Mouse (Mus musculus): ENCODE data around the gene Ints7.

Ints7 gene

DNA sequence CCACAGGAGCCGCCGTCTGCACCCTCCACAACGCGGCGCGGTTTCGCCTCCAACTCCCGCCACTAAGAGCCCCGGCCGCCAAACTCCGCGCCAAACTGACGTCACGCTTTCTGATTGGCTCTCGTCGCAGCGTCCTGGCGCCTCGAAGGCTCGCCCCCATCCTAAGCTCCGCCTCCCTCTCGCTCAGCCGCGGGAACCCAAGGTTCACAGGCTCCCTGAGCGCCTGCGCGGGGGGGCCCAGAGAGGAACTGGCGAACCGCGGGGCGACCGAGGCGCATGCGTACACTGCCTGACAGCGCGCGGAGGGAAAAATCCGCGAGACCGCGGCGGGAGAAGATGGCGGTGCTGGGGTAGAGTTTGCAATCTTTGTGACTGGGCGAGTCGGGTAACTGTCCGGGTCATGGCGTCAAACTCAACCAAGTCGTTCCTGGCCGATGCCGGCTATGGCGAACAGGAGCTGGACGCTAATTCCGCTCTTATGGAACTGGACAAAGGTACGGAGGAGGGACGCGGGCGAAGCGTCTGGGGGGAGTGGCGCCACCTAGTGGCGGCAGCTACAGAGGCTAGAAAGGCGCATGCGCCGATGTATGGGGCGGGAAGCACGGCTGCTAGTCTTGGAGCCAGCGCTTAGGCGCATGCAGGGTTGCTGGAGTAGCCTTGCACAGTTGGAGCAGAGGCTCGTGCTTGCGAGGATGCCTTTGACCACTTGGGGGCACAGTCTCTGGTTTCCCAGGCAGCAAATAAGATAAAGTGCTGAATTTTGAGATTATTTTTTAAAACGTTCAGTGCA is at the start of gene Ints7, which contains the start of gene Dtl:
Gene Ints7 (plus strand): TSS at position 179 of the 790 bp plus-strand sequence.
Gene Dtl (minus strand): TSS at position 87 of the 790 bp plus-strand sequence.
- DNase-seq (ENCODE audit: low read depth in 1 of 2, low spot score in 2 of 2) = peak; percentile 99

DNA sequence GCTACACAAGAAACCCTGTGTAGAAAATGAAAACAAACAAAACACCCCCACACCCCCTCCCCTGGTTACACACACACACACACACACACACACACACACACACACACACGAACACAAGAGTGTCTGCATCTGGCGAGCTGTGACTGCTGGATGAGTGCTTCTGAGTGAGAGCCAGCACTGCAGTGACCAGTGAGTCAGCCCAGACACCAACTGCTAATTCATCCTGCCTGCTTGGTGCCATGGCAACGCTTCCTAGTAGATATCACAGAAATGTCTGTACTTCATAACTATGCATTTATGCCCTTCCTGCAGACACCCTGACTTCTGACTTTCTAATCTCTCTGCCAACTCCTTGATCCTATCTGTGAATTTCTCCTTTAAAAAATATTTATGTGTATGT is 48.3 kb upstream of the Ints7 start:
- DNase-seq (ENCODE audit: low read depth in 1 of 2, low spot score in 2 of 2) = no peak

DNA sequence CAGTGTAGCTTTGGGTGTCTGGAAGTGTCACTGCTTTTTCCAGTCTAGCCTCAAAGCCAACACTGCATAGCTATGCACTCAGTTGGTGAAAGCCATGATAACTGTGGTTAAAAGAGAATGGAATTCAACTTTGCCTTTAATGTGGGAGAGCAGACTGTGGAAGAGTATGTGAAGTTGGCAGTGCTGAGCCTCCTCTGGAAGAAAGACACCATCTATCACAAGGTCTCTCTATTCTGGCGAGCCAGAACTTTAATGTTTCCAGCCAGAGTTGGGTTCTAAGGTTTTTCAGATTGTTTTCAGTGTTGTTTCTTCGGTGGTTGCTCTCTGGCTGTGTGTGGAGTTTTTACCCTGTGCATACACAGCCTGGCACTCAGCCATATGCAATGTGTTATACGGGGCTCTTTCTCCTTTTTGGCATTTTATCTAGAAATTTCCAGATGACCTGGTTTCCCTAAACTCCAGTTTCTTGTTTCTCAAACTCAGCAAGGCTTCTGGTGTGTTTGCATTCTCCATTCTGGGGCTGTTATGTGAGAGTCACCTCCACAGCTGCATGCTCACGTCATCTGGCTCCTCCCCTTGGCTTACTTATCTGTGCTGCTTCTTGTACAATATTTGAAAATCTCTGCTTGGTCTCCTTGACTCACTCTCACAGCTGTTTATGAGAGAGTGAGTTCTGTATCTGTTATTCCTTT is 47.4 kb upstream of the Ints7 start:
- no peak for DNase-seq (ENCODE audit: low read depth in 1 of 2, low spot score in 2 of 2)

DNA sequence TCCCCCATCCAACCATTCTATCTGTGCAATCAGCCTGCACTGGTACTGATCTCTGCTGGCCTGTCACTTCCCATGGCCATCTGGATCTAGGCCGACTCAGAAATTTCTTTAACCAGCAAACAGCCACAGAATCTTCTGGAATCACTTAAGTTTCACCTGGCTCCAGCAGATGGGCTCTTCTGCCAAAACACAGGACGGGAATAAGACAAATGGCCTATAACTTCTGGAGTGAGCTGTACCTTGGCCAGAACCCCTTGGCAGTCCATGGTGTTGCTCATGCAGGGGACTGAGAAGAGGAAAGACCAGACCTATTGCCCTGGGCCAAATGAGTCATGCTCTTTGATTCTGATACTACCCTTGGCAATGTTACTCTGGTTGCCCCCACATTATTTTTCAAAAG is 46.0 kb upstream of the Ints7 start:
- DNase-seq (ENCODE audit: low read depth in 1 of 2, low spot score in 2 of 2) = no peak

DNA sequence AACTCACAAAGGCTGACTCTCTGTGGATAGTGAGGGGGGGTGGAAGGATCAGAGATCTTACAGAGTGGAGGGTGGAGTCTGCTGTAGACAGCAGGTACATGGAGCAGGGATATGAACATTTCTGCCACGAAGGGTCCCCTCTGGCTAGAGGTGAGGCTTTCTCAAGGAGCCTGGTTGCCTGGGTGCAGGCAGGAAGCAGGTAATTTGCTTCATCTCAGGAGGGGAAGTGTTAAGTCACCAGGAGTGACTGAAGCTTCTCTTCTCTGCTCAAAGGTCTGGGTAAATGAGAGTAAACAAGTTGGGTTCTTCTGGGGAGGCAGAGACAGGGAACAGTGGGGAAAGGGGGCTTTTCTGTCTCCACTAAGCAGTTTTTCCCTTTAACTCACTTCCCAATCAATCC is 44.4 kb upstream of the Ints7 start:
- DNase-seq (ENCODE audit: low read depth in 1 of 2, low spot score in 2 of 2) = no peak

DNA sequence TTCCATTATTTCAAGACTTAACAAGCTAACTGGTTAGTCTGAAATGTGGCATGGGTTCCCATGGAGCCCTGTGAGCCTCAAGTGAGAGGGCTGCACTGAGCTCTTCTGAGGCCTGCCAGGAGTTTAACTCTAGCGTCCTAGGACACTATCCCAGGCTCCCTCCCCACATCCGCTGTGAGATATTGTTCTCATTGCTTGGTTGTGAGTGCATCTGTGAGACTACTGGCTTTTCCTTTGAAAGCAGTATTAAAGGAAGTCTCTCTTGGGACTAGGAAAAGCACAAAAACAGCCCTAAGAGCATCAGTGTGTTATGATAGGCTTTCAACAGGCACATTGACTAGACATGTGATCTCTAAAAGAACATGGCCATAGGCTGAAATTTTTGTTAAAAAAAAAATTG is 40.5 kb upstream of the Ints7 start:
- no peak for DNase-seq (ENCODE audit: low read depth in 1 of 2, low spot score in 2 of 2)

DNA sequence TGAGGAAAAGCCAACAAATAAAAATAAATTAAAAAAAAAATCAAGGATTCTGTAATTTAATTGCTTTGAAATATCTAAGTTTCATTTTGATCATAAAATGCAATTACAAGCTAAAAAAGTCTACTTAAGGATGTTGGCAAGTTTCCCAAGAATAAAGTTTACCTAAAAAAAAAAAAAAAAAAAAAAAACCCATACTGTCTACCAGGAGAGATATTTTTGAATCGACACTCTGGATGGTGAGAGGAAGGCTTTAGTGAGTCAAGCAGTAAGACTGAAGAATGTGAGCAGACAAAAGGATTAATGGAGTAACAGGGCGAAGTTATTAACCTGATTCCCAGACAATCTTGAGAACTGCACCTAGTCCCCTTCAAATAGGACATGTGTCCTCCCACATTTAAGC is 35.1 kb upstream of the Ints7 start:
- no peak for DNase-seq (ENCODE audit: low read depth in 1 of 2, low spot score in 2 of 2)

DNA sequence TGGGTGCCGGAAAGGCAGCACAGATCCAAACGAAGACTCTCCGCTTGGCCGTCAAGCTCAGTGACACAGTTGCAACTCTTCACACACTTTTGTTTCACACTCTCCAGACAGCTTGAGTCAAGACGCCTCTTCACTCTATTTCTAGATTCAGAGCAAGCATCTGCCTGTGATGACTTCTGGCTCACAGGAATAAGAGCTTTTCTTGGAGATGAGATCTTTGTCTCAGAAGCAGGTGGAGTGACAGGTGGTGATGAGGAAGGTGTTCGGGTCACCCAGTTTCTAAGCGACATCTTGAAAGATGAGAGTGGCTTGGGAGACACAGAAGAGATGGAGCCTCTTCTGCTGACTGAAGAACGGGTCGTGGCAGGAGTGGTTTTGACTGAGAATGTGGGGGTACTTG is 34.4 kb upstream of the Ints7 start:
- DNase-seq (ENCODE audit: low read depth in 1 of 2, low spot score in 2 of 2) = no peak

DNA sequence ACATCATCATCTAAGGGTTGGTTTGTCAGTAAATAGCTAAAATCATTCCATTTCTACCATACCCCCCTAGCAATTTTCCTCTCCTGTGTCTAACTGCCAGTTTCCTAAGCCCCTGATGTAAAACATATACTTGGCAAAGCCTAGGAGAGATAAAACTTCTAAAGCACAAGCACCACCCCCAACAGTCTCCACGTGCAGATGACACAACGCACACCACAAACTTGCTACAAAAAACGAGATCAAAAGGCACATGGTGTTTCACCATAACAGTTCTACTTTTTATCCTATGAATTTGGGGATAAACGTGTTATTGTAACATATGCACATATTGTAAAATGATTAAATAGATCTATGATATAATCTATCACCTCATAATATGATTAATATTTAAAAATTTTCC is 33.8 kb upstream of the Ints7 start:
- no peak for DNase-seq (ENCODE audit: low read depth in 1 of 2, low spot score in 2 of 2)

DNA sequence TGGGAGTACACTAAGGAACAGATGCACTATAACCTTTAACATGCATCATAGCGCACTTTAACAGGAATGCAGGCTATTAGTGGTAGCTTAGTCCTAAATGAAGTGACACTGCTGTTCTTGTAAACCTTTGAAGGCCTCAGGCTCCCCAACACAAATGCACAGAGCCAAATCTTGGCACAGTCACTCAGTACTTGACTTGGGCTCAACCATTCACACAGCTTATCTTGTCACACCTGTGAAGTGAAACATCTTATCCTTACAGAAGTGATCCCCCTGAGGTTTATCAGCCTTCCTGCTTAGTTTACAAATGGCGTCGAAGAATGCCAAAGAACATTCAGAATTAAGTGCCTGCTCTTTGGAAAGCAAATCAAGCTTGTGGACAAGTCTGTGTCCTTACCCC is 31.7 kb upstream of the Ints7 start:
- DNase-seq (ENCODE audit: low read depth in 1 of 2, low spot score in 2 of 2) = no peak

DNA sequence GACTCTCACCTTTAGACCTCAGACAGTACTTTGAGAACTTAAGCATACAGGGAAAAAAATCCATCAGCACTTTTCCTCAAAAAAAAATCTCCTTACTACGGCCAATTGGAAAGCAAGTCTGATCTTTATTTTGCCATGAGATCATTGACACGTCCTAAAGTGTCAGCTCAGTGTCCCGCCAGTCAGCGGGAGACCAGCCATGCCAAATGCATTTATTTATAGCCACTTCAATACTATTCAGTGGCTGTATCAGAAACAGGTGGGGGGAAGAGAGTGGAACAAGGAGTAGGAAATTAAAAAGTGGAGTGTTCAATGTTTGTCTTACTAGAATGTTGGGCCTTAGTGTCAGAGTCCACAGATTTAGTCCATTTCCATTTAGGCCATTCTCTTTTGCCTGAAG is 24.6 kb upstream of the Ints7 start:
- DNase-seq (ENCODE audit: low read depth in 1 of 2, low spot score in 2 of 2) = no peak

DNA sequence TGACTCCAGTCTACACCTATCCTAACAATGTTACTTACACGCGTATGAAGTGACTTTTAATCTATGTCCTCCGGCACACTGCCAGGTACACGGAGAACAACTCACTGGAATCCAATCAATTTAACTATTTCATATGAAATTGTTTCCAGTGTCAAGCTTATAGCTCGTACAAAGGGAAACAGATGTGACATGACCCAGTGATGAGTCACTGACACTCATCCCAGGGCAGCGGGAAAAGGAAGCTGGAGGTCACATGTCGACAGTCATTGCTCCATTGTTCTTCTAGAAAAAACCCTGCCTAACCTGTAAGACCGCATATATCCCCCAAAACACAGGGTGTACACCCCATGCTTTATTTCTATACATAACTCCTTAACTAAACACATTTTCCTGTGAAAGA is 18.3 kb upstream of the Ints7 start:
- no peak for DNase-seq (ENCODE audit: low read depth in 1 of 2, low spot score in 2 of 2)

DNA sequence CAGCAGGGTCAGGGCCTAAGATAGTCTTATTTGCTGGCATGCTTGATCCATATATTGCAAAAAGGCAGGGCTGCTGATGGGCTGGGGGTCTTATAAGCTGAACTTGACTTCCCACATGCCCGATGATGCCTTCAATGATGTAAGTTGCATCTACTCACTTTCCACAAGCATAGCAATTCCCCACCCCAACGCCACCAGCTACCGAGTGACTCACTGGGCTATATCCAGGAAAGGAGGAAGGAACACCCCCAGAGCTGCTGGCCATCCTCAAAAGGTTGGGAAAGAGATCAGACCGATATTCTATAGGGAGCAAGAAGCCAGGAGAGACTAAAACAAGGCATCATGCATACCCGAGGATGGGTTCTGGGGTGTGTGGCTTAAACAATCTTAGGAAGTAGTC is 15.7 kb upstream of the Ints7 start:
- DNase-seq (ENCODE audit: low read depth in 1 of 2, low spot score in 2 of 2) = no peak

DNA sequence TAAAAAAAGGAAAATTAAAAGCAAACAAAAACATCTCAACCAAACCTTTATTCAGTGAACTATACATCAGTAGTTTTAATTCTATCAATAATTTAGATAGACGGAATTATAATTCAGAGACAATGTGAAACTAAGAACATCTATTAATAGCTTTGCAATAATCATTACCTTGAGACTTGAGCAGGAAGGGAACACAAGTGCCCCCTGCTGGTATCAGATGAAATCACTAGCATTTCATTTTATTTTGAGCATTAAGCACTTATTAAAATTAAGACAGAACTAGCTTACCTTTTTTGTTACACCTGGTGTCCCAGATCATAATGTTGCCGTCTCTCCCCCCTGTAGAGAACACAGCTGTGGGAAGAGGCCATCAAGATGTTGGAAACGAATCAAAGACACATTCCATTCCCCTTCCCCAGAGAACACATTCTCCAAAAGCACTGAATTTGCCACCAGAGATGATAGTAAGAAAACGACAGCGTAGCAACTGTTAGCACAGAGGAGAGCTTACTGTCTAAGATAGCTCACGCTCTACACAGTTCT is 12.5 kb upstream of the Ints7 start:
- no peak for DNase-seq (ENCODE audit: low read depth in 1 of 2, low spot score in 2 of 2)

DNA sequence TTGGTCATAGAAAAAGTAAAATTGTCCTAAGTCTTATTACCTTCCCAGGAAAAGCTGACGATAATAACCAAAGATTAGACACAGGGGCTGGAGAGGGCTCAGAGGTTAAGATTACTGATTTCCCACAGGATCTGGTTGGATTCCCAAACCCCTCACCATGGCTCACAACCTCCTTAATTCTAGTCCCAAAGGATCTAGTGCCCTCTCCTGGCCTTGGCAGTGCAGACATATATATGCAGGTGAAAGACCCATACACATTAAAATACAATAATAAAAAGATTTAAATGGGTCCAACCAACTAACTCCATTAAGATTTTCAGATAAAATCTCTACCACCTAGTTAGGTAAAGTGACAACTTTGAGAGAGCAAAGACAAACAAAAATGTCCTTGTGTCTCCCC is 7.6 kb upstream of the Ints7 start:
- no peak for DNase-seq (ENCODE audit: low read depth in 1 of 2, low spot score in 2 of 2)

DNA sequence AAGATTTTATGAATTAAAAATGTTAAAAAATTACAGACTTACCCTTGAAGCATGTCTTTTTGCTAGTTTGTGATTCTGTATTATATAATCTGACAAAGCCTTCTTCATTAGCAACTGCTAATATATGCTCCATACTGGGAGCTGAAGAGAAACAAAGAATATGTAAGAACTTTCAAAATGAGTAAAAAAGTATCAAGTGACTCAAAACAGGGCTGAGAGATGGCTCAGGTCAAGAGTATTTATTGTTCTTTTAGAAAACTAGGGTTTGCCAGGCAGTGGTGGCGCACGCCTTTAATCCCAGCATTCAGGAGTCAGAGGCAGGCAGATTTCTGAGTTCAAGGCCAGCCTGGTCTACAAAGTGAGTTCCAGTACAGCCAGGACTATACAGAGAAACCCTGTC is 5.8 kb upstream of the Ints7 start:
- DNase-seq (ENCODE audit: low read depth in 1 of 2, low spot score in 2 of 2) = no peak

DNA sequence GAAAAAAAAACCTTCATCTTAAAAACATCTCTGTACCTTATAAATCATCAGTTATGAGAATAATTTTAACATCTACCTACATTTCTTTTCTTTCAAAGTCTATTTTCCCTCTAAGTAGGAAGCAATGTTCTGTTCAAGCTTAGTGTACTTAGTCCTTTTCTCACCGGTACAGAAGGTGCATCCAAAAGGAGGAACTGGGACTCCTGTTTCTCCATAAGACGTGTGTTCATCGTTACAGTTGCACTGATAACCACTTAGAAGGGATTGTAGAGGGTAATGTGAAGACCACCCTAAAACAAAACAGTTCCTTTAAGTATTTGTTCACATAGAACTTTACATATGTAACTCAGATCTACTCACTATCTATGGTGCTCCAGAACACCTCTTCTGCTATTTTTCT is 5.0 kb upstream of the Ints7 start:
- DNase-seq (ENCODE audit: low read depth in 1 of 2, low spot score in 2 of 2) = no peak

DNA sequence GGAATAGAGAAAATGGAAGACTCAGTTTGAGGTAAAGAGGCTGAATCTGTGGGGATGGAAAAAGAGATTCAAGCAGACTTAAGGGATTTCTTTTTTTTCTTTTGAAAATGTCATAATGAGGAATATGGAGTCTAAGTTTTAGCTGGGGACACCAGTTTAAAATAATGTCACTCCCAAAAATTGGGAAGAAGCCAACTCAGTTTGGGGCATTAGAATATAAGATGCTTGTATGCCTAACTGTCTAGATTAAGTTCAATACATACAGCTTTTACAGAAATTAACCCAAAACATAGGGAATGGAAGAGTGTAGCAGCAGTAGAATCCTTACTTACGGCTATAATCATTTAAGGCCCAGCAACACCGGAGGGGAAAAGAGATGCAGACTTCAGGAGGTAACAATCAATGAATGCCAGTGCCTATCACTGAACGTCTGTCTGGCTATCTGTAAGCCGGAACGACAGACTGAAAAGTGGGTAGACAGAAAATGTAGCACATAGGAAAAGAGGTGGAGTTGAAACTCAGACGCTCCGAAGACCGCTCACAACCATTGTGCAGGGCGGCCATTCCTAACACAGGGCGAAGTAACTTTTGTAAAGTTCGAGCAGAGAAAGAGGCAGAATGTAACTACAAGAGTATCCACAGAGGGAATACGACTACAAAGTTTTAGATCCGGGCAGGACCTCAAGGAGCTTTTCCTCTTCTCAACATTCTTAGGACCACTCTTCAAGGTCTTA is 1.4 kb upstream of the Ints7 start:
- no peak for DNase-seq (ENCODE audit: low read depth in 1 of 2, low spot score in 2 of 2)

DNA sequence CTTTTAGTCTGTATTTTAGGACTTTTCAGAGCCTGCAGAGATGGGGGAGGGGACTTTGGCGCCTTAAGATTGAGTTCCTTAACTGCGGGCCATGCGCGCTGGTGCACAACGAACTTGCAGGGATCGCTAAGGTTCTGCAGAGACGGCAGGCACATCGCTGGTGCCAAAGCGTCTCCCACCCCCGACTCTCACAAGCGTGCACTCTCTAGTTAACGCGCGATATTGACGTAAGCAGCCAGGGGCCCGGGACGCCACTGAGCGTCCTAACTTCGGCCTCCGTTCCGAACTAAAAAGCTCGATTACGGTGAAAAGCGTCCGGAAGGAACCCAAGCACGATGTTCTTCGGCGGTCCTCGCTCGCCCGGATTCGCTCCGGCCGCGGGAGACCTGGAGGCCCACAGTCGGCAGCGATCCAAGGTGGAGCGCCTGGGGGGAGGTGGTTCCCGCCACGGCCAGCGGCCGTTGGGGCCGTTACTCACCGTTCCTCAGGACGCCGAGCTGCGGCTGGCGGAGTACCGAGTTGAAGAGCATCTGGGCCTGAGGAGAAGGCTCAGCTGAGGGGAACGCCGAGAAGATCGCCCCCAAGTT is 472 bp upstream of the Ints7 start:
- DNase-seq (ENCODE audit: low read depth in 1 of 2, low spot score in 2 of 2) = no peak

DNA sequence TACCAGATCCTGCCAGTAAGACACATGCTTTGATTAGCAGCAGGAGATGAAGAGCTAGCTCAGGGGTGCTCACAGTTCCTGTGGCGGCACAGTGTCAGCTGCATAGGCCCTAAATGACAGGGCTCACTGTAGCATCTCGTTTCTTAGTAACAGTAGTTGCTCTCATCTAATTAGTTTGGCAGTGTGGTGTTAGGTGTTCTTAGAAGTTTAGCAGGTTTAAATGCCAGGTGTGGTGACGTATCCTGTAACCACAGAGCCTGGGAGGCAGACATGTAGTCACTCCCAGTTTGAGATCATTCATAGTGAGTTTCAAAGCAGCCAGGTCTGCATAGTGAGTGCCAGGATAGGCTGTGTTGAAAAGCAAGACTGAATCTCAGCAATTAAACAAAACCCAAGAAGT is 4.1 kb downstream of the Ints7 start:
- DNase-seq (ENCODE audit: low read depth in 1 of 2, low spot score in 2 of 2) = no peak

DNA sequence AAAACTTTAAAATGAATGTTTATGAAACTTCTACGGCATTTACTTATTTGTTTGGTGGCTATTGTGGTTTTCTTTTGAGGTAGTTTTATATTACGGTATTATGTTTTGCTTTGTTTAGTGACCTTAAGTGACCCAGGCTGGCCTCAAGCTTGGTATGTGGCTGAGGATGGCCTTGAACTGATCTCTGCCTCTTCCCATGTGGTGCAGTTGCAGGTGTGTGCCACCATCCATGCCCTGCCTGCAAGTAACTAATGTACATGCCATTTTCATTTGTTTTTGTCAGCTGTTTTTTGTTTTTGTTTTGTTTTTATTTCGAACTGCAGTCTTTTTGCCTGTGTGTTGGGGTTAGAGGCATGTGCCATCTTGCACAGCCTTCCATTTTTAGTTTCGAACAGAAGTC is 6.2 kb downstream of the Ints7 start:
- DNase-seq (ENCODE audit: low read depth in 1 of 2, low spot score in 2 of 2) = no peak

DNA sequence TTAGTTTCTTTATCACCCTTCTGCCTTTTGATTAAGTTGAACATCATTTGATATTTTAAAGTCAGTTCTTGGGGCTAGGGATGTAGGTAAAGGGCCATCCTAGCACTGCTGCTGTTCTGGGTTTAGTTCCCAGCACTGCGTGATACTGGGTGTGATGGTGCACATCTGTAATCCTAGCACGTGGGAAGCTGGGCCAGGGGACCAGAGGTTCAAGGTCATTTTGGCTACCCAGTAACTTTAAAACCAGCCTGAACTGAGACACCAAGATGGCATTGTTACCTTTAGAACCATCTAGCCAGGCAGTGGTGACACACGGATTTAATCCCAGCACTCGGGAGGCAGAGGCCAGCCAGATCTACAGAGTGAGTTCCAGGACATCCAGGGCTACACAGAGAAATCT is 8.4 kb downstream of the Ints7 start:
- DNase-seq (ENCODE audit: low read depth in 1 of 2, low spot score in 2 of 2) = no peak

Data from monocyte, adult 2 months (primary cell).